Mouse (Mus musculus): ENCODE measurements at regions not wholly inside any gene's neighbourhood (a gene's known extent, or its start where the extent isn't known, plus 50 kb on each side); places are given as distances from the start of the nearest gene placed in this dataset.
"Not testable (repeated sequence)": the region's sequence is repeated elsewhere in the genome, so short reads cannot be mapped to it uniquely, and the experiment has no call there.

DNA sequence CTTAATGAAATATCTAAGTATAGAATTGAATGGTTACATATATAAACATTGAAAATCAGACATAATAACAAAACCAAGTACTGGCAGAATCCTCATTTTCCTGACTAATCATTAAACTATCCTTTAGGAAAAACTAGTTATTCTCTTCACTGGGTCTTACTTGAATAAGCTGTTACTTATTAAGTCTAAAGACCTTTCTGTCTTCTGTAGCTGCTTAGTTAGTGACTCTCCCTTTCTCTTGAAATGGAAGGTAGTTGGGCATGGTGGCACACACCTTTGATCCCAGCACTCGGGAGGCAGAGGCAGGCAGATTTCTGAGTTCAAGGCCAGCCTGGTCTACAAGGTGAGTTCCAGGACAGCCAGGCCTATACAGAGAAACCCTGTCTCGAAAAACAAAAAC is 135.9 kb upstream of the Abcb5 start:
- not testable (repeated sequence) for DNase-seq (ENCODE audit: low read depth, low spot score)

DNA sequence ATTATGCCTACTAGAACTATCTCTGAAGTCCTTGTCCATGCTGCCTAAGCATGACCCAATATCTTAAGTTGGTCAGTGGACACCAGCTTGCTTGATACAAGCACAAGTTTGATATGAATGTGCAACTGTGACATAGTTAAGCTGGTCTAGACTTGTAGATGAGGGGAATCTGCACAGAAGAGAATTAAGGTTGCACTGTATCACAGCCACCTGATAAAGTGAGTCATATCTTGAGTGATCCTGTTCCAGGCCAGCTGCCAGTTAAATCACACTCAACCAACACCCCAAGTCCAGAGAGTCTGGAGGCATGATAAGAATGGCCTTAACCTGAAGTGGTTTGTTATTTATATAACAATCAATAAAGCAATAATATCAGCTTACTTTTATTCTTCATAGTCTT is 133.5 kb upstream of the Abcb5 start:
- DNase-seq (ENCODE audit: low read depth, low spot score), result no peak

DNA sequence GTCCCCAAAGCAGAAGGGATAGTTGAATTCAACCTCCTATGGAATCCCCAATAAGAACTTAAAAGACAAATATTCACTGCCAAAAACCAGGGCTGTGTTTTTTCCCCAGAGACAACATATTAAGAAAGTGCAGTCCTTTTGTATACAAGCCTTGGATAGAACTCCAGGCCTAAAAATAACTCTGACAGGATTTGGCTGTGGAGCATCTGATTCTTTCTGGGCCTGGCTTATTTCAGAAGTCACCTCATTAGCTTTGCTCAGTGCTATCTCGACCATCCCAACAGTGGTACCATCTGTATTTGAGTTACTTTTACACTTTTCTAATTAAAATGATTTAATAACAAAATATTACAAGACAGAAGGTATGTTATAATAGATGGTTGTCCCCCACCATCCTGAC is 131.6 kb upstream of the Abcb5 start:
- no peak for DNase-seq (ENCODE audit: low read depth, low spot score)

DNA sequence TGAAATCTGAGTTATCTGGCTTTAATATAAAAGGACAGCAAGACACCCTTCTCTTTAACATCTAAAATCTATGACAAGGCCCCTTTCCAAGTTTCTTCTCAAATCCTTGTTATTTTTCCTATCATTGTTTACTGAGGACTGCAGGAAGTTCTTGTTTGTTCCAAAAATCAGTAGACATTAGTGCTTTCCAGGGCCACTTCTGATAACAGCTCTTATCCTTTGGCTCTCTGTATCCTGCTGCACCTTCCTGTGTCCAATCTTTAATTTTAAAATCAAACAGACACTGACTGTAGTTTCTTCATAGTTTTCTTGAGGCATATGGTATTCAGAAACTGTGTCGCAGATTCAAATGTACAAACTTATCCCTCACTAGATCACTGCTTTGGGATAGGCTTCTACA is 128.1 kb upstream of the Abcb5 start:
- no peak for DNase-seq (ENCODE audit: low read depth, low spot score)

DNA sequence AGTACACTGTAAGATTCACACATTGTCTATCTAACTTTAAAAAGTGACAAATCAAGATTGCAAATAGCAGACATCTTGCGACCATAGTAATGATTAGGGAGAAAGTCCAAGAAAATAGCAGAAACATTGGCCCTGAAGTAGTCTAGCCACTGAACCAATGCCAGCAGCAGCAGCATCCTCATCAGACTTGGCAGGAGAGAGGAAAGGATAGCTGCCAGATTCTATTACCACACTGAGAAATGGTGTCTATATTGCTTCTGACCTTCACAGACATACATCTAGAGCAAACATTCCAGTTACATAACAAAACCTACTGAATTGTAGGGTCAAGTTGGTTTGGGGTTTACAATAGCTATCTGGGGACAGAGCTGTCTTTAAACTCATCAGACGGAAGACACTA is 127.2 kb upstream of the Abcb5 start:
- DNase-seq (ENCODE audit: low read depth, low spot score), result peak; percentile 11

DNA sequence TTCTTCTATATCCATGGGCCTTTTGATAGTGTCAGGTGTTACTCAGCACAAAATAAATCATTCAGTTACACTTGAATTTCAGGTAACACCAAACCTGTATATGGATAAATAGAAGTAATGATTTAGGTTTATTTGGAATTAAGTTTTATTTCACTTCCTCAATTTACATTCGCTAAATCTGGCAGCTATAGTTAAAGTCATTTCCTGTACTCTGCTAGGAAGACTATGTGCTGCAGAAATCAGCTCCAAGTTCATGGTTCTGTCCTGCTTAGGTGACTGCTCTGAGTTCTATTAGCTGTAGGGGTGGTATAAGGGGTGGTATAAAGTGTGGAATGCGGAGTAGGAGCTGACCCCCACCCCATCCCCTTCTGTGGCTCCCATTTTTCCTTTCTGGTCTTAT is 123.1 kb upstream of the Abcb5 start:
- no peak for DNase-seq (ENCODE audit: low read depth, low spot score)

DNA sequence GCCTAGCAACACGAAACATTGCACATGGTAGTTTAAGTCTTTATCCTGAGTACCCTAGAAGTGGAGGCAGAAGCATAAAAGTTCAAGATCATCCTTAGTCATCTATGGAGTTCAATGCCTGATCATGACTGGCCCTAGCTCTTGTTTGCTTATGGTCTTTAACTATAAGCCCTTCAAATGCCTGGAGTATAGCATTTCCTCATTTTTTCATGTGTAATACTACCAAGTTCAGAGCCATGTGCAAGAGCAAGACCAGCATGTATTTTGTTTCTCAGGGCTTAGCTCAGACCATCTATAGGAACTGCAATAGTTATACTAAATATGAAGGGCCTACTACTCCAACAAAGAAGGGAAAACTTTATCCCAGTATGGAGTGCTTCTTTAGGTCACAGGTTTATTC is 122.4 kb upstream of the Abcb5 start:
- no peak for DNase-seq (ENCODE audit: low read depth, low spot score)

- no peak for DNase-seq (ENCODE audit: low read depth, low spot score)
Observed at GRCm38 (mm10) chr12:119084814-119085213, 118.6 kb upstream of the Abcb5 start.

DNA sequence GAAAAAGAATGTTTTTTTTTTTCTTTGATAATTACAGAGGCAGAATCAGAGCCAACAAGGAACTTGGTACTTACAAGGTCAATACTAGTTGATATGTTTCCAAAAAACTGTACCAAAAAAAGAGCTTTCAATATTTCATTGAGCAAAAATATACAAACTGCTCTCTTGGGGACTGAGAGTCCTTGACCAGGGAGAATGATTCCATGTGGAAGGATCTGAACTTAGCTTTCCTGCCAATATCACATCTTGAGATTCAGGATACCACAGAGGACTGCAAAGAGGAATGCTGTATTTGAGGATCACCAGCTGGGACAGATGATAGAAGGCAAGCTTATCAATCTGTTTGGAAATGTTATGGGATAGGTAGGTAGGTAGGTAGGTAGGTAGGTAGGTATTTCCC is 116.6 kb upstream of the Abcb5 start:
- no peak for DNase-seq (ENCODE audit: low read depth, low spot score)

DNA sequence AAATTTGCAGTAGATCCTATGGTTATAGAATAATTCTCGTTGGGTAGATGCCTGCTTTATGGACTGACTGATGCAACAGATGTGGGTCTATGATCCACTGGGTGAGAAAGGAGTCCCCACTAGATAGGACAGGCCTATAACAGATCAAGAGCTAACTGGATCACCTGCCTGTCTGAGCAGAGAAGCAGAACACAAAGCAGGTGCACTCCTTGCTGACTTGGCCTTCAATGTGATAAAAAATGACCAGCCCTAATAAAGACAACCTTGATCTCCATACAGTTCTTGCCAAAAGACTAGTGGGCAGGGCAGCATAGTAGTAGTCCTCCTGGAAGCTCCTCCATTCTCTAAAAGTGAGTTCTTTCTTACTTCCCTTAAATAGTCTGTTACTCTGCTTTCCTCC is 109.6 kb upstream of the Abcb5 start:
- no peak for DNase-seq (ENCODE audit: low read depth, low spot score)

DNA sequence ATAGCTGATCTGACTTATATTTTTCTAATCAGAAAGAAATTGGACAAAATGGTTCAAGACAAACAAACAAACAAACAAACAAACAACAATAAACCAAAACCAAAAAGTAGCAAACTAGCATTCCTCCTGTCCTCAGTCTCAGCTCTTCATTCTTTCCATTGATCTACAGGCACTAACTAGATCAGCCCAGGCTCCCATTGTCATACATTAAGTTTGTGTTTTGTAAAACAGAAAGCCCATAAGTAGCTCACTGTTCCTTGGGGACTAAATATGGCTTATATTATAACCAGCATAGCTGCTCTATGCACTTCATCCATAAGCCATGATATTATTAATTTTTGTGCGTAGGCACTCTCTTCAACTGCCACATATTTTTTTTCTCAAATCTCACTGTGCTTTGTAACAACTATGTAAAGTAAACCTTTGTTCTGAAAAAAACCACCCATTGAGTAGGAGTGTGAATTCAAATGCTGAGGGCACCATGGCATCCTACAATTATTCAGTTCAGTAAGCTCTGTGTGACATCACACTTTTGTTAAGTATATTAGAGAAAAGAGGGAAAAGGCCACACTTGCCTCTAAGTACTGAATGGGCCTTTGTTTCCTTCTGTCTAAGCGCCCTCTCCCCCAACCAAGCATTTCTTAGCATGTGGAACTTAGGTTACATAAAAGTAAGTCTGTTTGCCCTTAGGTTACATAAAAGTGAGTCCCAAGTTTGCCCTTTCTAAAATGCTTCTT is 108.7 kb upstream of the Abcb5 start:
- DNase-seq (ENCODE audit: low read depth, low spot score), result peak; percentile 51

- DNase-seq (ENCODE audit: low read depth, low spot score), result no peak
Observed at GRCm38 (mm10) chr12:119074147-119074546, 107.9 kb upstream of the Abcb5 start.

DNA sequence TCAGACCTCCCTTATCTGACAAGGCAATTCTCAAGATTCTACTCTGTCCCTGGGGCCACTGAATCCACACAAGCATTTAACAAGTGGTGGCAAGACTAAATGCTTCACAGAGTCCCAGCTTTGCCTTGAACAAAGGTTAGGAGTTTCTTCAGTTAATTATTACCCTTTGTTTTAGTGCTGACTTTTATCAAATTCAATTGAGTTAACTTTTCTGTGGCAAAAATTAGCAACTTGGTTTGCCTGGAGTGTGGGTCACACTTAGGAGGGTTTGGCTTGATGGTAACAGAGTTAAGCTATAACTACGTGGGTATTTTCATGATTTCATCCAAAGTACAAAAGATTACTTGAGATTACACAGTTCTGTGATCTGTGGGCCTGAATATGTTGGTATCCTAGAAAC is 104.7 kb upstream of the Abcb5 start:
- DNase-seq (ENCODE audit: low read depth, low spot score), result no peak

DNA sequence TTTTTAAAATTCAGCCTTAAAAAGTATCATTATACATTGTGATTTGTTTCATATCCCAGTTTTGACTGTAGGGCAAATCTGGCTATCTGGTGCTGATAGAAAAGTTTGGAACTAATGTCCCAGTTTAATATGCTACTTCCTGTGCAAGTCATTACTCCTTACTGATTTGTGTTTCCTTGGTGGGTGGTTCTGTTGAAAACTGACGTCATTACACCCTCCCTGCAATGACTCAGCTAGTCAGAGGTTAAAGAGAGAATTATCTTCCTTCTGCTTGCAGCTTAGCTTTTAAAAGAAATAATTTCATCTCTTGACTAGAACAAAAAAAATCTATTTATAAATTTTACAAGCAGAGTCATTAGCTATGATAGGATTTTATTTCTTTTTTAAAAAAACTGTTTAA is 104.2 kb upstream of the Abcb5 start:
- DNase-seq (ENCODE audit: low read depth, low spot score), result peak; percentile 26

DNA sequence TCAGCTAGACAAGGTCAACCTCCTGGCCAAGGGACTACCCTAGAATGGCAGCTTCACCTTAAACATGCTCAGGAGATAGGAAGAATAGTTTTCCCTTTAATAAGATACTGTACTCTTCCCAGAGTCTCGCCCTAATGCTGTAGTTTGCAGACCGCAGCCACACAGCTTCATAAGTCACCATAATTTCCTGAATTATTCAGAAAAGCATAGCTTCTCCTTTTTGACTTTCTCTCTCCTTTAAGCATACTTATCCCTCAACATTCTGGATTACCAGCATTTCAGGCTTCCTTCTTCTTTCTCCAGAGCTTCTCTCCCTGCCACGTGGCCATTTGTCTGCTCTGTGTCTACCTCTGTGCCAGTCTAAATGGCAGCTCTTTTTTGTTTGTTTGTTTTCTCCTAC is 103.5 kb upstream of the Abcb5 start:
- DNase-seq (ENCODE audit: low read depth, low spot score), result no peak

- no peak for DNase-seq (ENCODE audit: low read depth, low spot score)
Observed at GRCm38 (mm10) chr12:119068079-119068478, 101.9 kb upstream of the Abcb5 start.

DNA sequence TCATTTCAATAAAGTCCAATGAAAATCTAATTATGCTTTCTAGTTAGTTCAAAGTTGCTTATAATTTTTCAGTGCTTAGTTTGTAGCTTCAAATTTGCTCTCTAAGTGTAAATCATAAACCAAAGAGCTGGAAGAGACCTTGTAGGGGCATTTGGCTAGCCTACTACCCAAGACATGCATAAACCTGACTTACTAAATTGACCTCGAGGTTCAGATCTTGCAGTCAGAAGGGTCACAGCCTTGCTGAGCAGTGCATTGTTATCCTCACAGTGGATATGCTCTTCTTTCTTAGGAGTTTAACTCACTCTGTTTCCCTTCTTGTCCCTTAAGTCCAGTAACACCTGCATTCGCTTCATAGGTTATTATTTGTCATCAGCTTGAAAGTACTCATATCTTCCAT is 96.7 kb upstream of the Abcb5 start:
- no peak for DNase-seq (ENCODE audit: low read depth, low spot score)

DNA sequence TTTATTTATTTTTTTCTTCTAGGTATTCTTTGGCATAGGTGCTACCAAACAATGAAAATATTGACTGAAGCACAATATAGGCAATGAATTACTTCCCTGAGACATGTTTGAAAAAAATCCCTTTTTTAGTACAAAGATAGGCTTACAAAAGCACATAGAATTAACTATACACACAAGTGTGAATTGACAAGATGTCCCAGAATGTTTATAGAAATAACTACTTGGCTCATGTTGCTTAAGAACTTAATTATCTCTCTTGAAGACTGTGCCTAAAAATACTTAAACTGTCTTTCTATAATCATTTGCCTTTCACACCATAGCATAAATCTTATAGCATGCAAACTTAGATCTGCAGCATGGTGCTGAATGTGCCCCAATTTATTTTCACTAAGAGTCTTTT is 96.3 kb upstream of the Abcb5 start:
- peak; percentile 19 for DNase-seq (ENCODE audit: low read depth, low spot score)

GRCm38 (mm10) chr12:119054560-119054959 is 88.3 kb upstream of the Abcb5 start:
- DNase-seq (ENCODE audit: low read depth, low spot score), result peak; percentile 71

- no peak for DNase-seq (ENCODE audit: low read depth, low spot score)
Observed at GRCm38 (mm10) chr12:119051692-119052379, 85.6 kb upstream of the Abcb5 start.

- no peak for DNase-seq (ENCODE audit: low read depth, low spot score)
Observed at GRCm38 (mm10) chr12:119038306-119038705, 72.1 kb upstream of the Abcb5 start.

DNA sequence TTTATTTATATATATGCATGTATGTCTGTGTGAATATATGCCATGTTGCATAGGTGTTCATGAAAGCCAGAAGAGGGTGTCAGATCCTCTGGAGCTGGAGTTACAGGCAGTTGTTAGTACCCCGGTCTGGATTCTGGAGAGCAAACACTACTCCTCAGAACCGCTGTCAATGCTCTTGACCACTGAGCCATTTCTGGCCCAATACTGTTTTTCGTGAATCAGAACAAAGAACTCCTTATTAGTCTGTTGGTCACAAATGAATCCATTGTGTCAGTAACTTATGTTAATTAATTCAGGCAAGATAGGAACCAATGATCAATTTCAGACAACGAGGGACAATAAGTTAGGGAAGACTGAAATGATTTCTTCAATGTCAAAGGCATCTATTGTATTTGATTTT is 68.6 kb upstream of the Abcb5 start:
- peak; percentile 78 for DNase-seq (ENCODE audit: low read depth, low spot score)

DNA sequence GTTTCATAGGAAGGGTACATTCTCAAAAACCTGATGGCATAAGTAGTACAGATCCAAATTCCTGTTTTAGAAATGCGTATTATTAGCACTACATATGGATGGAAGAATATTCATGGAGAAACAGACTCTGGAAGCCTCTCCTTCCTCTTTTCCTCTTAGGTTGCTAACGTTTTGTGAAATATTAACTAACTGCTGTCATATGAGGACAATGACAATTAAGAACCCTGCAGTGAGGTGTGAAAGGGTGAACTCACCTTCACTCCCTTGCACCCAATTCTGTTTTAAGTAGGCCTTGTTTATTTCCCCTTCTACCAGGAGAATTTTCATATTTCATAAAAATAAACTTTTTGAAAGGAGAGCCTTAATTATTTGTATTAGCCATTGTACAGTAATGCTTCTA is 62.5 kb upstream of the Abcb5 start:
- DNase-seq (ENCODE audit: low read depth, low spot score), result no peak

GRCm38 (mm10) chr12:119028161-119028560 is 61.9 kb upstream of the Abcb5 start:
- DNase-seq (ENCODE audit: low read depth, low spot score), result no peak
